Mouse (Mus musculus): ENCODE data around the gene Lgals8. TPM values are rescaled to one million over a fixed set of nuclear protein-coding genes. Genes with fewer than 3 reads are reported as not detected.

Lgals8 gene
- polyA plus RNA-seq, 1 experiment, result 113 TPM

- Histone ChIP-seq H3K4me3 (ENCODE audit: insufficient read depth, low read length) (no peak overlapping the region), H3K27ac (ENCODE audit: insufficient read depth, low read depth, low read length) (no peak overlapping the region), H3K4me1 (ENCODE audit: control insufficient read depth, insufficient read depth, low read length) (peaks cover 11% of the 10 kb centered on the region)
- TF ChIP-seq POLR2A (IDR thresholded peaks at IDR 0.05; ENCODE audit: borderline replicate concordance, low read depth, low read length), result no peak
- TF ChIP-seq CTCF (IDR thresholded peaks at IDR 0.05; ENCODE audit: low read depth, low read length), result no peak
These were observed 2.1 kb downstream of the Lgals8 start for GRCm38 (mm10) chr13:12462623-12463022.

- Histone ChIP-seq H3K4me3 (ENCODE audit: insufficient read depth, low read length) (peak overlapping the region; percentile 90), H3K27ac (ENCODE audit: insufficient read depth, low read depth, low read length) (peak overlapping the region; percentile 24), H3K4me1 (ENCODE audit: control insufficient read depth, insufficient read depth, low read length) (peaks cover 11% of the 10 kb centered on the region)
- TF ChIP-seq CTCF (IDR thresholded peaks at IDR 0.05; ENCODE audit: low read depth, low read length) (no peak), POLR2A (IDR thresholded peaks at IDR 0.05; ENCODE audit: borderline replicate concordance, low read depth, low read length) (no peak)
These were observed 3.0 kb downstream of the Lgals8 start for GRCm38 (mm10) chr13:12461730-12462119.

- H3K4me1 ChIP-seq (ENCODE audit: control insufficient read depth, insufficient read depth, low read length), result peaks cover 11% of the 10 kb centered on the region
- H3K4me3 ChIP-seq (ENCODE audit: insufficient read depth, low read length), result peak overlapping the region; percentile 90
- TF ChIP-seq POLR2A (IDR thresholded peaks at IDR 0.05; ENCODE audit: borderline replicate concordance, low read depth, low read length) (no peak), CTCF (IDR thresholded peaks at IDR 0.05; ENCODE audit: low read depth, low read length) (no peak)
- H3K27ac ChIP-seq (ENCODE audit: insufficient read depth, low read depth, low read length), result peak overlapping the region; percentile 88
These were observed 3.6 kb downstream of the Lgals8 start for GRCm38 (mm10) chr13:12460881-12461729.

- Histone ChIP-seq H3K4me1 (ENCODE audit: control insufficient read depth, insufficient read depth, low read length) (peaks cover 14% of the 10 kb centered on the region), H3K4me3 (ENCODE audit: insufficient read depth, low read length) (peak overlapping the region; percentile 90), H3K27ac (ENCODE audit: insufficient read depth, low read depth, low read length) (peak overlapping the region; percentile 88)
- TF ChIP-seq CTCF (IDR thresholded peaks at IDR 0.05; ENCODE audit: low read depth, low read length) (no peak), POLR2A (IDR thresholded peaks at IDR 0.05; ENCODE audit: borderline replicate concordance, low read depth, low read length) (no peak)
These were observed 4.3 kb downstream of the Lgals8 start for GRCm38 (mm10) chr13:12460443-12460842.

- Histone ChIP-seq H3K4me1 (ENCODE audit: control insufficient read depth, insufficient read depth, low read length) (peaks cover 9% of the 10 kb centered on the region), H3K27ac (ENCODE audit: insufficient read depth, low read depth, low read length) (no peak overlapping the region), H3K4me3 (ENCODE audit: insufficient read depth, low read length) (no peak overlapping the region)
- TF ChIP-seq CTCF (IDR thresholded peaks at IDR 0.05; ENCODE audit: low read depth, low read length) (no peak), POLR2A (IDR thresholded peaks at IDR 0.05; ENCODE audit: borderline replicate concordance, low read depth, low read length) (no peak)
These were observed 8.0 kb downstream of the Lgals8 start for GRCm38 (mm10) chr13:12456711-12457110.

- TF ChIP-seq CTCF (IDR thresholded peaks at IDR 0.05; ENCODE audit: low read depth, low read length), result no peak
- no peak for TF ChIP-seq POLR2A (IDR thresholded peaks at IDR 0.05; ENCODE audit: borderline replicate concordance, low read depth, low read length)
- H3K4me1 ChIP-seq (ENCODE audit: control insufficient read depth, insufficient read depth, low read length), result peaks cover 6% of the 10 kb centered on the region
- no peak overlapping the region for H3K4me3 ChIP-seq (ENCODE audit: insufficient read depth, low read length)
- H3K27ac ChIP-seq (ENCODE audit: insufficient read depth, low read depth, low read length), result no peak overlapping the region
These were observed 9.9 kb downstream of the Lgals8 start for GRCm38 (mm10) chr13:12454686-12455390.

- no peak overlapping the region for H3K27ac ChIP-seq (ENCODE audit: insufficient read depth, low read depth, low read length)
- no peak overlapping the region for H3K4me3 ChIP-seq (ENCODE audit: insufficient read depth, low read length)
- peaks cover 3% of the 10 kb centered on the region; the same call in 1 of the 2 replicates for H3K4me1 ChIP-seq (ENCODE audit: control insufficient read depth, insufficient read depth, low read length)
- TF ChIP-seq POLR2A (IDR thresholded peaks at IDR 0.05; ENCODE audit: borderline replicate concordance, low read depth, low read length) (no peak), CTCF (IDR thresholded peaks at IDR 0.05; ENCODE audit: low read depth, low read length) (no peak)
These were observed 11.6 kb downstream of the Lgals8 start for GRCm38 (mm10) chr13:12453150-12453549.

- peak overlapping the region; percentile 38 for H3K27ac ChIP-seq (ENCODE audit: insufficient read depth, low read depth, low read length)
- peaks cover 11% of the 10 kb centered on the region for H3K4me1 ChIP-seq (ENCODE audit: control insufficient read depth, insufficient read depth, low read length)
- no peak for TF ChIP-seq POLR2A (IDR thresholded peaks at IDR 0.05; ENCODE audit: borderline replicate concordance, low read depth, low read length)
- TF ChIP-seq CTCF (IDR thresholded peaks at IDR 0.05; ENCODE audit: low read depth, low read length), result no peak
- H3K4me3 ChIP-seq (ENCODE audit: insufficient read depth, low read length), result no peak overlapping the region
These were observed 22.6 kb downstream of the Lgals8 start for GRCm38 (mm10) chr13:12442008-12442587.

GRCm38 (mm10) chr13:12440813-12441212 is 23.9 kb downstream of the Lgals8 start:
- TF ChIP-seq POLR2A (IDR thresholded peaks at IDR 0.05; ENCODE audit: borderline replicate concordance, low read depth, low read length), result no peak
- no peak overlapping the region for H3K27ac ChIP-seq (ENCODE audit: insufficient read depth, low read depth, low read length)
- peaks cover 11% of the 10 kb centered on the region for H3K4me1 ChIP-seq (ENCODE audit: control insufficient read depth, insufficient read depth, low read length)
- H3K4me3 ChIP-seq (ENCODE audit: insufficient read depth, low read length), result no peak overlapping the region

- Histone ChIP-seq H3K4me1 (ENCODE audit: control insufficient read depth, insufficient read depth, low read length) (peaks cover 11% of the 10 kb centered on the region), H3K4me3 (ENCODE audit: insufficient read depth, low read length) (no peak overlapping the region), H3K27ac (ENCODE audit: insufficient read depth, low read depth, low read length) (no peak overlapping the region)
- TF ChIP-seq CTCF (IDR thresholded peaks at IDR 0.05; ENCODE audit: low read depth, low read length) (no peak), POLR2A (IDR thresholded peaks at IDR 0.05; ENCODE audit: borderline replicate concordance, low read depth, low read length) (no peak)
These were observed 25.2 kb downstream of the Lgals8 start for GRCm38 (mm10) chr13:12439586-12439985.

Data from bone marrow macrophage, adult 2 months (primary cell).